Mouse (Mus musculus) liver, postnatal 0 days (tissue): Measurements from ENCODE around the gene Agtpbp1. TPM values are rescaled to one million over a fixed set of nuclear protein-coding genes. Genes with fewer than 3 reads are reported as not detected.

ENCODE experiments used
- ATAC-seq: fragments of 200-750 bp; cut with Nextera tagmentation; 2 replicates; pipeline ENCODE4 v1.8.0; 2017; ENCODE audit warnings: mild to moderate bottlenecking, moderate library complexity
- DNase-seq: peaks from one replicate; pipeline ENCODE4 v3.0.0-alpha.2; 2016
- H3K27ac ChIP-seq: fragments of 300-500 bp; sonication (generic); 2 replicates; pipeline ENCODE4 v1.5.1; 2014; ENCODE audit warnings: antibody characterized with exemption, moderate library complexity, mild to moderate bottlenecking, low read depth
- H3K27me3 ChIP-seq: fragments of 300-500 bp; sonication (generic); 2 replicates; pipeline ENCODE4 v1.6.1; 2014; ENCODE audit warnings: low read length, control low read depth, mixed read lengths; ENCODE audit not compliant: insufficient read depth
- H3K36me3 ChIP-seq: fragments of 300-500 bp; sonication (generic); replicated peaks from 2 replicates; pipeline ENCODE4 v1.6.1; 2014; ENCODE audit warnings: mild to moderate bottlenecking, control low read depth, low read length, moderate library complexity, mixed read lengths; ENCODE audit not compliant: insufficient read depth
- H3K4me1 ChIP-seq: fragments of 300-500 bp; sonication (generic); 2 replicates; pipeline ENCODE4 v1.6.1; 2014; ENCODE audit warnings: antibody characterized with exemption, mild to moderate bottlenecking, control low read depth; ENCODE audit not compliant: insufficient read depth
- H3K4me2 ChIP-seq: fragments of 300-500 bp; sonication (generic); 2 replicates; pipeline ENCODE4 v1.6.1; 2014; ENCODE audit warnings: low read depth, mild to moderate bottlenecking, low read length, moderate library complexity, mixed read lengths
- H3K4me3 ChIP-seq: fragments of 300-500 bp; sonication (generic); 2 replicates; pipeline ENCODE4 v1.5.1; 2014; ENCODE audit warnings: low read depth, low read length
- H3K9ac ChIP-seq: fragments of 300-500 bp; sonication (generic); replicated peaks from 2 replicates; pipeline ENCODE4 v1.6.1; 2014; ENCODE audit warnings: mild to moderate bottlenecking, moderate library complexity
- H3K9me3 ChIP-seq: fragments of 300-500 bp; sonication (generic); 2 replicates; pipeline ENCODE4 v1.6.1; 2016; ENCODE audit warnings: mild to moderate bottlenecking, control low read depth, low read length, mixed read lengths
- CTCF ChIP-seq: sonication (generic); IDR thresholded peaks from 2 replicates; pipeline ENCODE4 v1.5.1; 2016; ENCODE audit warnings: antibody characterized with exemption, low read depth
- EP300 ChIP-seq: IDR thresholded peaks from 2 replicates; pipeline ENCODE4 v1.6.1; 2016; ENCODE audit warnings: antibody characterized with exemption, low read depth, mild to moderate bottlenecking
- WGBS: fragments of 180-500 bp; shearing (Covaris S2); extraction: QIAGEN DNeasy Blood & Tissue Kit; methylation state at CpG from one replicate; pipeline ENCODE4 v1.1.7; 2014; ENCODE audit not compliant: insufficient replicate concordance; 5-methylcytosine and 5-hydroxymethylcytosine counted together
- polyA plus RNA-seq: library from polyadenylated mRNA; unstranded; fragments of >200 nt; fragmentation: Nextera tagmentation; extraction: Ambion mirVana; gene quantifications from 2 replicates; pipeline ENCODE4 v1.2.1, GENCODE M21; 2015

Gene Agtpbp1
- polyA plus RNA-seq, 1 experiment from 2014 or later: 6.4 TPM

DNA sequence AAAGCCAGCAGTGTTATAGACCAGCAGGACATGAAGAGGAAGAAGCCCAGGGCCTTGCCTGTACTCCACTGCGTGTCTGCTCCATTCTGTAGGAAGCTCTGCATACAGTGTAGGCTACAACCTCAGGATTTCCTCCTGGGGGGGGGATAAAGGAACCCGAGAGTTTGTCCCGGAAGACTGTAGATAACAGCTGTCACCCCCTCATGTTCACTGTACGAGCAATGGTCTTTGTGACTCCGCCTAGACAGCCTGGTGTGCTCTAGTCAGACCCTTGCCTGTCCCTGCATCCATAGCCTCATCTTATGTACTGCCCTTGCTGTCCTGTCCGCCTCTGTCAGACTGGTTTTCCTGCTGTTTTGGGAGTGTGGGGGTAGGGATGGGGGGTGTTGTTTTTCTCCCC is 33.4 kb upstream of the Agtpbp1 start:
- Histone ChIP-seq H3K9ac (no peak overlapping the region), H3K36me3 (peaks cover 25% of the 10 kb centered on the region), H3K4me3 (no peak overlapping the region), H3K9me3 (no peaks in the 10 kb centered on the region), H3K27ac (no peak overlapping the region), H3K4me1 (no peaks in the 10 kb centered on the region), H3K4me2 (no peak overlapping the region), H3K27me3 (no peaks in the 10 kb centered on the region)
- peak; percentile 30; the same call in 1 of the 2 replicates for TF ChIP-seq EP300
- TF ChIP-seq CTCF: no peak
- DNase-seq (no peak), ATAC-seq (0 out of 2 replicates have a peak, but pooled peaks have one; percentile 27)
- 71% methylated on average over 6 of the region's 6 CpGs for WGBS

DNA sequence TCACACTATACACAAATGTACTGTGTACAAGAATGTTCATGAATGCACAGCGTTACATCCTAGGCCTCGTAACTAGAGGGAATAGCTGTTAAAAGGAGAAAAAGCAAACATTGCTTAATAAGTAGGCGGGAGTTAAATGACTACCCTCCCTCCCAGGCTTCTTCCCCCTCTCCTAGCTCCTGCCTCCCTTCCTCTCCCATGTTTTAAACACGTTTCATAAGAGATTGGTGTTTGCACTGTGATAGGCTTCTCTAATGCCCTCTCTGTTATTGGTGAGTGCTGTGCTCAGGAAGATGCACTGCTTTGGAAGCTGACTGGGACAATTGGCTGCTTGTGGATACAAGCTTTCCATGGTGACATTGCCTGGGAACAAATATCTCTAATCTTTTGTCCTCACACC is 30.5 kb upstream of the Agtpbp1 start:
- no peak overlapping the region for H3K4me3 ChIP-seq
- DNase-seq: no peak

DNA sequence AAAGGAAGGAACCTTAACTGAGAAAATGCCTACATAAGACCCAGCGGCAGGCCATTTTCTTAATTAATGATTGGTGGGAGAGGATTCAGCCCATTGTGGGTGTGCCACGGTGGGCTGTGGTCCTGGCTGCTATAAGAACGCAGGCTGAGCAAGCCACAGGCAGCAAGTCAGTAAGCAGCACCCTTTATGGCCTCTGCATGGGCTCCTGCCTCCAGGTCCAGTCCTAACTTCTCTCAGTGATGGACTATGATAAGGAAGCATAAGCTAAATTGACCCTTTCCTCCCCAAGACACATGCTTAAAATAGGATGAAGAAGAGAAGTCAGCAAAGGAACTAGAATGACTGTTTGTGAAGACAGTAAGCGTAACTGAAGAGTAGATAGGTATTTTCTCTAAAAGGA is 30.1 kb upstream of the Agtpbp1 start:
- Histone ChIP-seq H3K4me1 (no peaks in the 10 kb centered on the region), H3K9me3 (no peaks in the 10 kb centered on the region), H3K27me3 (no peaks in the 10 kb centered on the region), H3K36me3 (peaks cover 28% of the 10 kb centered on the region), H3K4me2 (no peak overlapping the region), H3K4me3 (no peak overlapping the region), H3K9ac (no peak overlapping the region), H3K27ac (no peak overlapping the region)
- TF ChIP-seq CTCF: no peak
- no peak for TF ChIP-seq EP300
- ATAC-seq (no peak), DNase-seq (no peak)
- 80% methylated on average over 4 of the region's 4 CpGs for WGBS

More for the DNA sequence above, 30.5 kb upstream of the Agtpbp1 start:
- no peaks in the 10 kb centered on the region for H3K27me3 ChIP-seq
- H3K9me3 ChIP-seq: no peaks in the 10 kb centered on the region
- TF ChIP-seq EP300: no peak
- TF ChIP-seq CTCF: no peak
- no peak overlapping the region for H3K9ac ChIP-seq
- peak; percentile 82 for ATAC-seq
- no peak overlapping the region for H3K4me2 ChIP-seq
- H3K27ac ChIP-seq: no peak overlapping the region
- H3K4me1 ChIP-seq: no peaks in the 10 kb centered on the region
- 49% methylated on average over 4 of the region's 4 CpGs for WGBS
- peaks cover 28% of the 10 kb centered on the region for H3K36me3 ChIP-seq

DNA sequence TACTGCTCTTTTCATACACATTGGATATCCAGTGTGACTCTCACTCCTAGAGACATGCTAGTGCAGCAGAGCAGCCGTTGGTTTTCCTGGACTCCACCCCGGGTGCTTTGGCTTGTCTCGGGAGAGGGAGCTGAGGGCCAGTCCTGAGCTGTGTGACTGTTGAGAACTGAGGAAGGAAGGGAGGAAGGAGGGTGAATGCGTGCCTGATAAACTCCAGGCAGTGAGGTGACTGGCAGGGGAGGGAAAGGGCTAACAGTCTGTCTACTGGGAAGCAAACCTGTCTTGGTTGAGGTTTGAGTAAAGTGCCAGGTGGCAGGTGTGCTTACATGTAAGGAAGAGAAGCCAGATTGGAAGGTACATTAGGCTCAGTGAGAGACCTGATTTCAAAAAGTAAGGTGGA is 28.8 kb upstream of the Agtpbp1 start:
- H3K9ac ChIP-seq: no peak overlapping the region
- WGBS: 60% methylated on average over 4 of the region's 4 CpGs
- peaks cover 31% of the 10 kb centered on the region for H3K36me3 ChIP-seq
- no peaks in the 10 kb centered on the region for H3K9me3 ChIP-seq
- no peaks in the 10 kb centered on the region for H3K4me1 ChIP-seq
- H3K4me2 ChIP-seq: no peak overlapping the region
- no peak for ATAC-seq
- H3K4me3 ChIP-seq: no peak overlapping the region
- no peak for DNase-seq
- H3K27me3 ChIP-seq: no peaks in the 10 kb centered on the region
- TF ChIP-seq CTCF: no peak
- TF ChIP-seq EP300: no peak
- H3K27ac ChIP-seq: no peak overlapping the region

DNA sequence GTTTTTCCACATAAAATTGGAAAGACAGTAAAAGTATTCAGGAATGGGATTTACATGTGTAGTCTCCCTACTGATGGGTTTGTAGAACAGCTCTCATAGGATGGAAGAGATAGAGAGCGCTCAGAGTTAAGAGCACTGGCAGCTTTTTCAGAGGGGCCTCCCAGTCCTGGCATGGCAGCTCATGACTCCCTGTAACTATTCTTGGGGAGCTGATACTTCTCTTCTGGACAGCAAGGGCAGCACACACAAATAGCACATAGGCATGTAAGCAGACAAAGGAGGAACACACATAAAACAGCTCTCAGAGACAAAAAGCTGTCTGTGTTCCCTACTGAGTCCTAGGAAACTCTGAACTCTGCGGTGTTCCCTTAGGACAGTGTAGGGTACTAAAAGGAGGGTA is 25.4 kb upstream of the Agtpbp1 start:
- TF ChIP-seq EP300: no peak
- TF ChIP-seq CTCF: no peak
- H3K9me3 ChIP-seq: no peaks in the 10 kb centered on the region
- DNase-seq (no peak), ATAC-seq (no peak)
- H3K27ac ChIP-seq: no peak overlapping the region
- H3K4me1 ChIP-seq: peaks cover 5% of the 10 kb centered on the region; the same call in 1 of the 2 replicates
- H3K36me3 ChIP-seq: peaks cover 24% of the 10 kb centered on the region
- WGBS: 89% methylated on average over 2 of the region's 2 CpGs
- no peak overlapping the region for H3K4me3 ChIP-seq
- H3K27me3 ChIP-seq: no peaks in the 10 kb centered on the region
- no peak overlapping the region for H3K4me2 ChIP-seq
- H3K9ac ChIP-seq: no peak overlapping the region

DNA sequence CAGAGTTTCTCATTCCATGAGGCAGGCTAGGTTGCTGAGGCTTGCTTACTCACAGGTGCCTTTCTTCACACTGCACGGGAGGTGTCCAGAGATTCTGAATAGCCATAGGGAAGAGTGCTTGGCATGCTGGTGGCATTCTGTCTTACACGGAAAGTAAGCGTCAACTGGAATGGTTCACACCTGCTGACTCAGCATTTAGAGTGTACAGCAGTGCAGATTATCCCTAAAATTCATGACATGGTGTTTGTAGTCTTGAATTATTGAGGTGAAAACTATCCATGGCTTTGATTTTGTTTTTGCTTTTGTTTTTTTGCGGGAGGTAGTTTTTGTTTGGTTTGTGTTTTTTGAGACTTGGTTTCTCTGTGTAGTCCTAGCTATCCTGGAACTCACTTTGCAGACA is 24.9 kb upstream of the Agtpbp1 start:
- TF ChIP-seq EP300 (no peak), CTCF (no peak)
- Histone ChIP-seq H3K27ac (no peak overlapping the region), H3K4me1 (peaks cover 10% of the 10 kb centered on the region; the same call in 1 of the 2 replicates), H3K4me3 (no peak overlapping the region), H3K36me3 (peaks cover 24% of the 10 kb centered on the region), H3K27me3 (no peaks in the 10 kb centered on the region), H3K4me2 (no peak overlapping the region), H3K9ac (no peak overlapping the region), H3K9me3 (no peaks in the 10 kb centered on the region)
- ATAC-seq (no peak), DNase-seq (no peak)
- 90% methylated on average over 4 of the region's 4 CpGs for WGBS
